Mouse (Mus musculus) liver, adult (tissue): ENCODE data around the gene Mul1.

ENCODE experiments used
- GATA4 ChIP-seq: IDR thresholded peaks from 2 replicates; pipeline ENCODE4 v1.6.1; 2014; ENCODE audit warnings: mild to moderate bottlenecking, low read length; ENCODE audit not compliant: insufficient replicate concordance

The Mul1 gene

GRCm38 (mm10) chr4:138426778-138427705, 7.4 kb upstream of the Mul1 start:
- TF ChIP-seq GATA4: no peak

DNA sequence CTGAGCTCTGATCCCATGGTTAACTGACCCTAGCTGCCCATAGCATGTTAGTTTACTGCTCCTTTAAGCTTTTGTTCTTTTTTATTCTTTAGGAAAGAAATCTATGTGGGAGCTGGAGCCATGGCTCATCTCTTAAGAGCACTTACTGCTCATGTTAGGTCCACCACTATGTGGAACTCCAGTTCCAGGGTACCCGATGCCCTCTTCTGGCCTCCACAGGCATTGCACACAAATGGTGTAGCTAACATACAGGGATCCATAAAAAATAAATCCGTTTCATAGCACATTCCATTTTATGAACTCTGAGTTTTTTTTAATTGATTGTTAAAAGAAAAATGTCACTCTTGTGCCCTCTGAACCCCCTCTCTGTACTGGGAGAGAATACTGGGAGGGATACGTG, 4.7 kb upstream of the Mul1 start:
- no peak for TF ChIP-seq GATA4

- no peak for TF ChIP-seq GATA4
Observed at GRCm38 (mm10) chr4:138431340-138431739, 3.1 kb upstream of the Mul1 start.

GRCm38 (mm10) chr4:138440062-138440461, 5.6 kb downstream of the Mul1 start:
- TF ChIP-seq GATA4: no peak

DNA sequence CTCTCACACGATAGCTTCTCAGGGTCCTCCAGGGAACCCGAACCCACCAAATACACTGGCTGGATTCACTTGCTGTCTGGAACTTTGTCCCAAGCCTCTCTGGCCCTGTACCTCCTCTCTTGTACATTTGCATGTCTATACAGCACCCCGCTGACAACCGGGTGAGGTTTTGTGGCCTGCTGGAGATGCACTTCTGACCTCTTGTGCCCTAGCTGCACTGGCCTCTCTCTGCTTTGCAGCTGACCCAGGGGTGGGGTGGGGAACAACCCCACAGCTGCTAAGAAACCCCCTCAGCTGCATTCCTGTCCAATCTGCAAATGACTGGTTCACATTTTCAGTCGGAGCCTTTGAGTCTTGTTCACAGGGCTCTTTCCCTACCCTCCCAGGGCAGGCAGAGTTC, 10.5 kb downstream of the Mul1 start:
- TF ChIP-seq GATA4: no peak

- TF ChIP-seq GATA4: no peak
Observed at GRCm38 (mm10) chr4:138446981-138447380, 12.5 kb downstream of the Mul1 start.

DNA sequence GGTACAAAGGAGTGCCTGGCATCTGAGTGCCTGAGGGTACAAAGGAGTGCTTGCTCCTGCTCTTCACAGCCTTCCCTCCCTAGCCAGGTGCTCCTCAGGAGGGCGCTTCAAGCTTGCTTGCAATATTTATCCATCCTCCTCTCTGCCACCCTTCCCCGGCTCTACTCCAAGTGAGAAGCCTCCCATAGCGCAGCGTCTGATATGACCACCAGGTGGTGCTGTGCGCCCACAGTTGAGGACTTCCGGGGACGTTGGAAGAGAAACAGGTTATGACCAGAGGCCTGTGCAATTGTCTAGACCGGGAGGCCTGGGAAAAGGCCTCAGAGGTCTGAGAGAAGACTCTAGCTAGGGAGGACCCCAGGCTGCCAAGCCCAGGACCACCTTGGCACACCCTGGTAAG, 12.9 kb downstream of the Mul1 start:
- TF ChIP-seq GATA4: no peak

- TF ChIP-seq GATA4: no peak
Observed at GRCm38 (mm10) chr4:138447827-138448602, 13.5 kb downstream of the Mul1 start.

DNA sequence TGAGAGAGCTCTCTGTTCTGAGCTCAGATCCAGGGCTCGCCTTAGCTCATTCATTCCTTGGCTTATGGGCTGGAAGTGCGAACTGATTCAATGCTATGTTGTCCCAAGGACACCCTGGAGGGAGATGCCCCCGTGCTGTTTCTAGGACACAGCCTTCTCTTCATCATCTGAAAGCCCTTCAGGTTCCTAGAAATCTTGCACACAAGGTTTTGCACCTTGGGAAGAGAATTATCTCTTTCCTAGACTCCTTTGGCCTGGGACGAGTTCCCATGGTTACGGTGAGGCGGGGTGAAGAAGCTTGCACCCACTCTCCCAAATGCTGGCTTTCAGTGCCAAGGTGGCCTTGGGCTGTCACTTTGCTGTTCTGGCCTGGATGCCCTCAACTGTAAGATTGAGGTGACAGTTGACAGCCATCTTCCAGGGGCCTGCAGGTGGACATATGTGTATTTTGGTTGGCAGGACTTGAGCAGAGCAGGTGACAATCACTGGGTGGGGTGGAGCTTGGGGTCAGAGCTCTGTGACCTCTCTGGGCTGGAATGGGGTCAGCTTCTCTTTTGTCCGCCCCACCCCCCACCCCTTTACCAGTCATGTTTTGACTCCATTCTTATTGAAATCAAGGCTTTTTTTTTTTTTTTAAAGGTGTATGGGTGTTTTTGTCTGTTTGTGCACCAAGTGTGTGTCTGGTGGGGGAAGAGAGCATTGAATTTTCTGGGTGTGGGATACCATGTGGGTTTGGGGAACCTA, 14.6 kb downstream of the Mul1 start:
- TF ChIP-seq GATA4: no peak

GRCm38 (mm10) chr4:138449636-138450314, 15.3 kb downstream of the Mul1 start:
- no peak for TF ChIP-seq GATA4

- no peak for TF ChIP-seq GATA4
Observed at GRCm38 (mm10) chr4:138452306-138453096, 18.0 kb downstream of the Mul1 start.

DNA sequence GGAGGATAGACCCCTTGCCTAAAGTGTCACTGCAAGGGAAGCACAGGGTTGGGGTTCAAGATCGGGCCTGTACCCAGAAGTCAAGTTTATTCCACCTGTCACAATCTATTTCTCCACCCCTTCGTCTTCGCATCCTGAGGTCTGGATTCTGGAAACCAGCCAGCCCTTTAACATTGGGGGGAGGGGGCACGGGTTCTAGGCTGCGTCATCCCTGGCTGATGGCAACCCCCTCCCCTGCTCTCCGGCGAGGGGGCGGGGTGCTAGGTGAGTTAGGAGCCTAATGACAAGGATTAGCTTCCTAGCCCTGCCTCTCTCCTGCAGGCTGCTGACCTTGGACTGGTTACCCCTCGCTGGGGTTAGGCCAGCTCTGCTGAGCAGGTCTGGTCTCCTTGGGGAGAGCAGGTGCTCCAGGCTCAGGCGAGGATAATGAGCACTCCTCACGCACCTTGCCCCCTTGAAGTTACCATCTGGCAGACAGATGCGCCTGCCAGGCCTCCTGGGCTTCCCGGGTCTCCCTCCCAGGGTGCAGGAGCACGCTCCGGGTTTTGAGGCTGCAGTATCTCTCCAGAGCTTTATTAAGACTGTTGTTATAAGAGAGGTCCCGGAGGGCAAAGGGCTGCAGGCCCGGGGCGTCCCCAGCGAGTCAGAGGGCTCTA, 18.8 kb downstream of the Mul1 start:
- TF ChIP-seq GATA4: no peak

DNA sequence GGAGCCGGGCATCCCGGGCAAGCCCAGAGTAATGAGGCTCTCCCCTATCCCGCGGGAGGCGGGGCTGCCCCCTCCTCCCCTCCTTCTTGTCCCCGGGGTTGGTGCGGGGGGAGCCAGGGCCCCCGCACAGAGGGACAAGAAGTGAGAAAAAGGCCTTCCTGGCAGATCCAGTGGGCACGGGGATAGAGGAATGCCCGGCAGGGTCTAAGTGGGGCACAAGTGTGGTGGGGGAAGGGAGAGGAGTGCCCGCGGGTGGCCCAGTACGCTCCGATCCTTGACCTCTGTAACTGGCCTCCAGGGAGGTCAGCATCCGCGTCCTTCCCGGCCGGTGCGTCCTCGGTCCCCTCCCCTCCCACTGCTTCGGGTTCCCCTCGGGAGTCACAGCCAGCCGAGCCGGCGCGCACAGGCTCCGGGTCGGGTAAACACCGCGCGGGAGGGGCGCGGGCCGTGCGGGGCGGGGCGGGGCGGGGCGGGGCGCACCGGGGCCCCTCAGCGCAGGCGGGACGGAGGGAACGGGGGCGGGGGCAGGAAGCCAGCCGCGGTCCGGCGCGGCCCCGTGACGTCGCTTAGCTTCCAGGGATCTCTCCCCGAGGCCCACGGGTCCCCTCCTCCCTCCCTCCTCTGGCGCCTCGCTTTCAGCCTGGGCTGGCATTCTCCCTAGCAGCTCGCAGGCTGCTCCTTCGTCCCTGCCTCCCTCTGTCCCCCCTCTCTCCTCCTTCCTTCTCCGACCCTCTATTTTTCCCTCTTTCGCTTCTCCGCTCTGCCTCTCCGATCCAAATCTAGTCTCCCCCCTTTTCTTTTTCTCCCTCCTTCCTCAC, 19.5 kb downstream of the Mul1 start, which contains the start of gene Camk2n1:
TSS of gene Camk2n1 (plus strand) at position 562 of the 818 bp plus-strand sequence.
- no peak for TF ChIP-seq GATA4

- no peak for TF ChIP-seq GATA4
Observed at GRCm38 (mm10) chr4:138454571-138455140, 20.2 kb downstream of the Mul1 start.
